Mouse (Mus musculus) kidney, postnatal 0 days (tissue): ENCODE measurements around the gene Mrfap1. TPM values are rescaled to one million over a fixed set of nuclear protein-coding genes. Genes with fewer than 3 reads are reported as not detected.

Experiments used
- ATAC-seq: fragments of 200-750 bp; cut with Nextera tagmentation; replicated peaks from 2 replicates; pipeline ENCODE4 v1.8.0; 2017; ENCODE audit warnings: low read depth, moderate number of reproducible peaks, moderate TSS enrichment, moderate library complexity; ENCODE audit not compliant: low FRiP score
- DNase-seq: peaks from one replicate; pipeline ENCODE4 v3.0.0-alpha.2; 2016; ENCODE audit warnings: low spot score
- H3K27ac ChIP-seq: fragments of 300-500 bp; sonication (generic); 2 replicates; pipeline ENCODE4 v1.5.1; 2014; ENCODE audit warnings: mild to moderate bottlenecking
- H3K27me3 ChIP-seq: fragments of 300-500 bp; sonication (generic); 2 replicates; pipeline ENCODE4 v1.6.1; 2014; ENCODE audit warnings: low read length, mixed read lengths; ENCODE audit not compliant: insufficient read depth
- H3K36me3 ChIP-seq: fragments of 300-500 bp; sonication (generic); 2 replicates; pipeline ENCODE4 v1.6.1; 2014; ENCODE audit warnings: low read length, mixed read lengths; ENCODE audit not compliant: insufficient read depth
- H3K4me1 ChIP-seq: fragments of 300-500 bp; sonication (generic); replicated peaks from 2 replicates; pipeline ENCODE4 v1.6.1; 2014; ENCODE audit warnings: antibody characterized with exemption, low read length, mixed read lengths; ENCODE audit not compliant: insufficient read depth
- H3K4me2 ChIP-seq: fragments of 300-500 bp; sonication (generic); 2 replicates; pipeline ENCODE4 v1.6.1; 2014; ENCODE audit warnings: mild to moderate bottlenecking, low read length, moderate library complexity, mixed read lengths
- H3K4me3 ChIP-seq: fragments of 300-500 bp; sonication (generic); replicated peaks from 2 replicates; pipeline ENCODE4 v1.5.1; 2014; ENCODE audit warnings: low read depth, low read length
- H3K9ac ChIP-seq: fragments of 300-500 bp; sonication (generic); 2 replicates; pipeline ENCODE4 v1.6.1; 2014; ENCODE audit warnings: low read depth, low read length
- H3K9me3 ChIP-seq: fragments of 300-500 bp; sonication (generic); replicated peaks from 2 replicates; pipeline ENCODE4 v1.6.1; 2016; ENCODE audit warnings: low read length, inconsistent platforms, mixed read lengths
- CTCF ChIP-seq: IDR thresholded peaks from 2 replicates; pipeline ENCODE4 v1.5.1; 2016; ENCODE audit warnings: antibody characterized with exemption, low read depth, mild to moderate bottlenecking, moderate library complexity
- WGBS: fragments of 180-500 bp; shearing (Covaris S2); extraction: QIAGEN DNeasy Blood & Tissue Kit; methylation state at CpG from one replicate; pipeline ENCODE4 v1.1.7; 2014; 5-methylcytosine and 5-hydroxymethylcytosine counted together
- polyA plus RNA-seq: library from polyadenylated mRNA; unstranded; fragments of >200 nt; fragmentation: Nextera tagmentation; extraction: Ambion mirVana; gene quantifications from 2 replicates; pipeline ENCODE4 v1.2.1, GENCODE M21; 2015

The Mrfap1 gene
- polyA plus RNA-seq, 1 experiment from 2014 or later, result 542 TPM

GRCm38 (mm10) chr5:36831272-36831671 lies 34.7 kb upstream of the Mrfap1 start:
- no peak for ATAC-seq
- Histone ChIP-seq H3K4me2 (no peak overlapping the region), H3K9ac (no peak overlapping the region), H3K9me3 (no peaks in the 10 kb centered on the region), H3K27ac (no peak overlapping the region), H3K27me3 (no peaks in the 10 kb centered on the region), H3K4me3 (no peak overlapping the region), H3K4me1 (peaks cover 4% of the 10 kb centered on the region; the same call in 1 of the 2 replicates), H3K36me3 (no peaks in the 10 kb centered on the region)
- WGBS, result 62% methylated on average over 7 of the region's 7 CpGs
- no peak for DNase-seq
- TF ChIP-seq CTCF, result no peak

GRCm38 (mm10) chr5:36829913-36830879 lies 33.6 kb upstream of the Mrfap1 start, which contains the start of gene Man2b2:
Gene Man2b2 (minus strand): TSS chr5:36830653.
- Histone ChIP-seq H3K9ac (peak within 1 kb of the TSS; percentile 61), H3K27me3 (no peaks in the 10 kb centered on the region), H3K4me2 (peak within 1 kb of the TSS; percentile 64), H3K36me3 (no peaks in the 10 kb centered on the region), H3K4me1 (peaks cover 4% of the 10 kb centered on the region; the same call in 1 of the 2 replicates), H3K9me3 (no peaks in the 10 kb centered on the region), H3K27ac (no peak within 1 kb of the TSS), H3K4me3 (peak within 1 kb of the TSS; percentile 45)
- peak; percentile 89 for ATAC-seq
- TF ChIP-seq CTCF, result peak; percentile 99
- peak; percentile 80 for DNase-seq
- 4% methylated on average over 46 of the region's 46 CpGs for WGBS

- H3K27me3 ChIP-seq, result no peaks in the 10 kb centered on the region
- H3K9me3 ChIP-seq, result no peaks in the 10 kb centered on the region
- no peak for DNase-seq
- no peak for ATAC-seq
- no peaks in the 10 kb centered on the region for H3K36me3 ChIP-seq
- H3K4me3 ChIP-seq, result no peak overlapping the region
- H3K9ac ChIP-seq, result no peak overlapping the region
- no peak overlapping the region for H3K4me2 ChIP-seq
- no peak overlapping the region for H3K27ac ChIP-seq
- 78% methylated on average over 4 of the region's 4 CpGs for WGBS
- no peak for TF ChIP-seq CTCF
- H3K4me1 ChIP-seq, result peaks cover 4% of the 10 kb centered on the region; the same call in 1 of the 2 replicates
Observed at GRCm38 (mm10) chr5:36829098-36829497, 32.5 kb upstream of the Mrfap1 start.

GRCm38 (mm10) chr5:36822907-36823306 lies 26.3 kb upstream of the Mrfap1 start:
- H3K36me3 ChIP-seq, result no peaks in the 10 kb centered on the region
- H3K9ac ChIP-seq, result no peak overlapping the region
- no peaks in the 10 kb centered on the region for H3K27me3 ChIP-seq
- DNase-seq, result no peak
- H3K4me2 ChIP-seq, result no peak overlapping the region
- no peak for TF ChIP-seq CTCF
- WGBS, result 69% methylated on average over 4 of the region's 4 CpGs
- no peak overlapping the region for H3K27ac ChIP-seq
- H3K4me1 ChIP-seq, result no peaks in the 10 kb centered on the region
- no peak for ATAC-seq
- no peaks in the 10 kb centered on the region for H3K9me3 ChIP-seq
- no peak overlapping the region for H3K4me3 ChIP-seq

GRCm38 (mm10) chr5:36820142-36820541 lies 23.6 kb upstream of the Mrfap1 start:
- Histone ChIP-seq H3K27me3 (no peaks in the 10 kb centered on the region), H3K4me2 (no peak overlapping the region), H3K9me3 (no peaks in the 10 kb centered on the region), H3K4me3 (no peak overlapping the region), H3K36me3 (no peaks in the 10 kb centered on the region), H3K27ac (no peak overlapping the region), H3K4me1 (no peaks in the 10 kb centered on the region), H3K9ac (no peak overlapping the region)
- DNase-seq (peak; percentile 44), ATAC-seq (no peak)
- WGBS, result 55% methylated on average over 6 of the region's 6 CpGs
- peak; percentile 73 for TF ChIP-seq CTCF

GRCm38 (mm10) chr5:36819742-36820141 lies 23.2 kb upstream of the Mrfap1 start:
- Histone ChIP-seq H3K9ac (no peak overlapping the region), H3K4me2 (no peak overlapping the region), H3K4me1 (no peaks in the 10 kb centered on the region), H3K4me3 (no peak overlapping the region), H3K27ac (no peak overlapping the region), H3K9me3 (no peaks in the 10 kb centered on the region), H3K27me3 (no peaks in the 10 kb centered on the region), H3K36me3 (no peaks in the 10 kb centered on the region)
- DNase-seq (no peak), ATAC-seq (no peak)
- WGBS, result 93% methylated on average over 5 of the region's 5 CpGs
- no peak for TF ChIP-seq CTCF
